Mouse (Mus musculus): ENCODE measurements around the gene Apoa4.

DNA sequence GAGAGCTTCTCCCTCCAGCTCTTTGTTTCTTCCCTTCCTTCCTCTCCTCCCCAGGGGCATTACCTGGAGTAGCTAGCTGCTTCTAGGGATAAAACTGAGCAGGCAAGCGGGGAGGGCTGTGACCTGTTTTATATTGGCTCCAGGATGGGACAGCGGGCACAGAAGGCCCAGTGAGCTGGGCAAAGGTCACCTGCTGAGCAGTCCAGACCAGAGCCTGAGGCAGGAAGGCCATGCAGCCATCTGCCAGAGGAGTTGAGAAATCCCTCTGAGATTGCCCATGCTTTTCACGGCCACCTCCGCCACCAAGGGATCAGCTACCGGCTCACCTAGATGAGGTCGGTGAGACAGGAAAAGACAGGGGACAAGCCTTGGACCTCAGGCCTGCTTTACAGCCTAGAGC lies 5.3 kb upstream of the Apoa4 start:
- TF ChIP-seq CTCF (IDR thresholded peaks at IDR 0.05; ENCODE audit: borderline replicate concordance, insufficient read depth, low read depth, low read length) (no peak), POLR2A (IDR thresholded peaks at IDR 0.05; ENCODE audit: borderline replicate concordance, insufficient read depth, low read length) (no peak)
